Mouse (Mus musculus) lung, postnatal 0 days (tissue): ENCODE results near the gene Snx9.

ENCODE experiments used
- CTCF ChIP-seq: IDR thresholded peaks from 2 replicates; pipeline ENCODE4 v1.5.1; 2016; ENCODE audit warnings: antibody characterized with exemption, mild to moderate bottlenecking
- EP300 ChIP-seq: IDR thresholded peaks from 2 replicates; pipeline ENCODE4 v1.6.1; 2016; ENCODE audit warnings: antibody characterized with exemption, mild to moderate bottlenecking, control low read depth

DNA sequence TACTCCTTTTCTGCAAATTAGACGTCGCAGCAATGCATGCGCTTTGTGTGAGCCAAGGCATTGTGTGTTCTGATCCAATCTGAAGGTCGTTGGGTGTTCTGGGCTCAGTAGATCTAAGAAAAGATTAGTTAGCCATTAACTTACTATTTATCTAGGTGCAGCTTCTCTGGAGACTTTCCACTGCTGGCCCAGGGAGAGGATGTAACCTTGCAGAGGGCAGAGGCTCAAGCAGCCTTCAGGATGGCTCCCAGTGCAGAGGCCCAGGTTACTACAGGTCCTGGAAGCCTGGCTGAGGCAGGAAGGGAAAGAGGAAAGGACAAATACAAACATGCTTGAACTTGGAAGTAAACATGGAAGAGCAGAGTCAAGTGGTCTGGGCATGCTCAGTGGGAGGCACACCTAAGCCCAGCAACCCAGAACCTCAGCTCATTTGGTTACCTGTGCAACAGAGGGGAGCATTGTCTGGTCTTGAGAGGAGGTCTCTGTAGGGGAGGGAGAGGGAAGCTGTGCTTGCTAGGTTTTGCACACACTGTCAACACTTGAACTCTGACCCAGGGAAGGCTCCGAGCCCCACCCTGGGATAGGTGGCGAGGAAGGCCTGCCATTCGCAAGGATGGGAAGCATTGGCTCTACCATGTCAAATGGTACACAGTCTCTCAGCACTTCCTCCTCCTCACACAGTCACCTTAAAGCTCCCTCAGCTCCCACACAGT, 27.3 kb downstream of the Snx9 start:
- TF ChIP-seq CTCF (no peak), EP300 (no peak)
